8 mouse cellular contexts compared by ENCODE assay signal in genomic region chr4:150257252-150258204, GRCm38 (mm10). TPM values are rescaled to one million over a fixed set of nuclear protein-coding genes. Genes with fewer than 3 reads are reported as not detected.
DNase-seq lines count a peak whose midpoint lies in the region; ATAC-seq and TF ChIP-seq lines count a peak whose summit lies in the region.

No protein-coding gene starts in this region.

- TF ChIP-seq POLR2A in bone marrow macrophage, adult 2 months (IDR thresholded peaks at IDR 0.05; ENCODE audit: borderline replicate concordance, low read depth, low read length), result no peak
- no peak for TF ChIP-seq POLR2A in testis, adult 2 months (IDR thresholded peaks at IDR 0.05; ENCODE audit: control insufficient read depth, low read depth, low read length)

- H3K27ac ChIP-seq in bone marrow macrophage, adult 2 months (ENCODE audit: insufficient read depth, low read depth, low read length), result no peak overlapping the region
- H3K27ac ChIP-seq in forebrain, embryonic 10.5 days, result peak overlapping the region; percentile 68
- peak overlapping the region; percentile 56 for H3K27ac ChIP-seq in neural tube, embryonic 15.5 days (replicated peaks)
- H3K27ac ChIP-seq in testis, adult 2 months (ENCODE audit: control insufficient read depth, insufficient read depth, low read depth, low read length), result no peak overlapping the region

- H3K4me2 ChIP-seq in neural tube, embryonic 15.5 days, result no peak overlapping the region

- H3K27me3 ChIP-seq in forebrain, embryonic 10.5 days (ENCODE audit: poor library complexity, severe bottlenecking), result 0 out of 2 replicates have a peak, but pooled peaks cover 3% of the 10 kb centered on the region
- no peaks in the 10 kb centered on the region for H3K27me3 ChIP-seq in neural tube, embryonic 15.5 days (replicated peaks)
- no peaks in the 10 kb centered on the region for H3K27me3 ChIP-seq in testis, adult 2 months (ENCODE audit: control insufficient read depth, insufficient read depth, low read length)

- peak; percentile 84 for DNase-seq in forebrain, embryonic 10.5 days (ENCODE audit: extremely low spot score, low spot score)
- peak; percentile 93 to 95 for DNase-seq in heart, postnatal 10 days
- peak; percentile 89 to 96 for DNase-seq in kidney, postnatal 36 days
- DNase-seq in lung, adult 18-20 months, result peak; percentile 84 to 88

- no peaks in the 10 kb centered on the region for H3K9me3 ChIP-seq in forebrain, embryonic 10.5 days
- H3K9me3 ChIP-seq in neural tube, embryonic 15.5 days (replicated peaks), result no peaks in the 10 kb centered on the region

- H3K4me3 ChIP-seq in bone marrow macrophage, adult 2 months (ENCODE audit: insufficient read depth, low read length), result no peak overlapping the region
- no peak overlapping the region for H3K4me3 ChIP-seq in forebrain, embryonic 10.5 days
- no peak overlapping the region for H3K4me3 ChIP-seq in neural tube, embryonic 15.5 days (replicated peaks)
- H3K4me3 ChIP-seq in testis, adult 2 months (ENCODE audit: control insufficient read depth, low read depth, low read length), result no peak overlapping the region; the same call in 1 of the 2 replicates

- H3K4me1 ChIP-seq in bone marrow macrophage, adult 2 months (ENCODE audit: control insufficient read depth, insufficient read depth, low read length), result no peaks in the 10 kb centered on the region
- H3K4me1 ChIP-seq in forebrain, embryonic 10.5 days, result peaks cover 48% of the 10 kb centered on the region
- peaks cover 45% of the 10 kb centered on the region for H3K4me1 ChIP-seq in neural tube, embryonic 15.5 days
- H3K4me1 ChIP-seq in testis, adult 2 months (ENCODE audit: control insufficient read depth, insufficient read depth, low read length), result peaks cover 14% of the 10 kb centered on the region

- peaks cover 39% of the 10 kb centered on the region for H3K36me3 ChIP-seq in forebrain, embryonic 10.5 days (replicated peaks)
- H3K36me3 ChIP-seq in neural tube, embryonic 15.5 days, result no peaks in the 10 kb centered on the region
- H3K36me3 ChIP-seq in testis, adult 2 months (ENCODE audit: control insufficient read depth, insufficient read depth, low read length), result no peaks in the 10 kb centered on the region

- WGBS in forebrain, embryonic 10.5 days, result 55% methylated on average over 20 of the region's 20 CpGs
- WGBS in neural tube, embryonic 15.5 days, result 49% methylated on average over 20 of the region's 20 CpGs

- H3K9ac ChIP-seq in neural tube, embryonic 15.5 days (replicated peaks), result no peak overlapping the region

- peak; percentile 89 for TF ChIP-seq CTCF in bone marrow macrophage, adult 2 months (IDR thresholded peaks at IDR 0.05; ENCODE audit: low read depth, low read length)
- TF ChIP-seq CTCF in testis, adult 2 months (IDR thresholded peaks at IDR 0.05; ENCODE audit: control insufficient read depth, insufficient read depth, insufficient replicate concordance, low read depth, low read length), result peak; percentile 82

- intact Hi-C loops in heart, postnatal 10 days (cut with DNase I), result loop anchor here (1.0 to 5.0 kb wide), 4 partner anchors 25 to 370 kb away; no protein-coding TSS in a partner anchor

- ATAC-seq in CD4-positive, CD25-positive, alpha-beta regulatory T cell, adult 4 months, result peak; percentile 67
- peak; percentile 49; the same call in 1 of the 2 replicates for ATAC-seq in neural tube, embryonic 15.5 days (ENCODE audit: low FRiP score)

RNA-seq across cellular contexts. Expression of gene Eno1, which starts 21.0 kb away (rescaled TPM):
- polyA plus RNA-seq in CD4-positive, CD25-positive, alpha-beta regulatory T cell, adult 4 months (2017; shearing (Covaris generic)), result 1,000 to 10,000 TPM in 1 of 2 experiments, 100 to 1,000 TPM in 1; 733 to 1,178 TPM
- 331 and 370 TPM in 2 replicates for polyA plus RNA-seq in bone marrow macrophage, adult 2 months (2012; ENCODE audit: insufficient read depth, insufficient read length, missing spikeins)
- 3,430 and 3,707 TPM in 2 replicates for polyA plus RNA-seq in forebrain, embryonic 10.5 days (2016; fragmentation: Nextera tagmentation; extraction: Ambion mirVana)
- 100 to 1,000 TPM; 231 to 243 TPM for total RNA-seq in heart, postnatal 10 days (2021)
- 1,173 and 1,202 TPM in 2 replicates for polyA plus RNA-seq in neural tube, embryonic 15.5 days (2015; fragmentation: Nextera tagmentation; extraction: Ambion mirVana)
- 477 and 586 TPM in 2 replicates for polyA plus RNA-seq in testis, adult 2 months (2012; rRNA removed)

RNA-seq across cellular contexts. Expression of gene Rere, which starts 23.9 kb away (rescaled TPM):
- polyA plus RNA-seq in CD4-positive, CD25-positive, alpha-beta regulatory T cell, adult 4 months (2017; shearing (Covaris generic)), result 10 to 100 TPM; 24.7 to 28.4 TPM
- 77.7 and 90.2 TPM in 2 replicates for polyA plus RNA-seq in bone marrow macrophage, adult 2 months (2012; ENCODE audit: insufficient read depth, insufficient read length, missing spikeins)
- polyA plus RNA-seq in forebrain, embryonic 10.5 days (2016; fragmentation: Nextera tagmentation; extraction: Ambion mirVana), result 26.8 and 31.1 TPM in 2 replicates
- 10 to 100 TPM; 62.1 to 68.0 TPM for total RNA-seq in heart, postnatal 10 days (2021)
- polyA plus RNA-seq in neural tube, embryonic 15.5 days (2015; fragmentation: Nextera tagmentation; extraction: Ambion mirVana), result 31.8 and 34.6 TPM in 2 replicates
- 21.1 and 26.2 TPM in 2 replicates for polyA plus RNA-seq in testis, adult 2 months (2012; rRNA removed)

RNA-seq across cellular contexts. Expression of gene Car6, which starts 56.4 kb away (rescaled TPM):
- not detected for polyA plus RNA-seq in CD4-positive, CD25-positive, alpha-beta regulatory T cell, adult 4 months (2017; shearing (Covaris generic))
- not detected in 2 replicates for polyA plus RNA-seq in bone marrow macrophage, adult 2 months (2012; ENCODE audit: insufficient read depth, insufficient read length, missing spikeins)
- polyA plus RNA-seq in forebrain, embryonic 10.5 days (2016; fragmentation: Nextera tagmentation; extraction: Ambion mirVana), result 0.22 TPM in 1 of 2 replicates, not detected in the other
- not detected for total RNA-seq in heart, postnatal 10 days (2021)
- not detected in 2 replicates for polyA plus RNA-seq in neural tube, embryonic 15.5 days (2015; fragmentation: Nextera tagmentation; extraction: Ambion mirVana)
- 0.10 TPM in 1 of 2 replicates, not detected in the other for polyA plus RNA-seq in testis, adult 2 months (2012; rRNA removed)

Comparison
In these comparisons a context has a peak if more than half of its experiments do, and no peak if none do; other contexts are left out.
1. H3K27ac ChIP-seq: peak in forebrain, embryonic 10.5 days (single experiment) and neural tube, embryonic 15.5 days (single experiment); none in bone marrow macrophage, adult 2 months (single experiment) and testis, adult 2 months (single experiment).
2. Peak in every context shown above with its lines, with median percentiles within 50 percentile points of each other: DNase-seq.